Mouse (Mus musculus): Measurements from ENCODE around the gene Lipt1.

DNA sequence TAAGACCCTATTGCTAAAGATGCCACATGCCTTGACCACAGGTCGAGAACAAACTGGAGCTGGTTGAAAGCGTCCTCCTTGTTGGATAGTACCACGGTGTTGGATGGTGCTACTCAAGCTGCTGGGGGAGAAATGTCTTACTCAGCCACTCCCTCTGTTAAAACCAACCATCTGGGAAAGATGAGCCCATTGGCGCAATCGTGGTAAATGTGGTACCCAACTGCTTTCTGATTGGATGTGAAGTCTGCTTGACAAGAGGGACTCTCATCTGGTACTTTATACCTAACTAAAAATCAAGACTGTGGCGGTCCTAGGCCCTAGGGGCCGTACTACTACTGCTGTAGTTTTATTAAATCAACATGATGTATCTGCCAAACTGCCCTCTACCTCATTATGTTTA lies 17.7 kb downstream of the Lipt1 start:
- TF ChIP-seq POLR2AphosphoS5 (IDR thresholded peaks at IDR 0.05; ENCODE audit: insufficient replicate concordance, low read depth, low read length) (no peak), GATA1 (IDR thresholded peaks at IDR 0.05; ENCODE audit: borderline replicate concordance, low read length) (no peak), CTCF (IDR thresholded peaks at IDR 0.05; ENCODE audit: low read depth, low read length) (no peak)

Data from G1E (cell line).